Mouse (Mus musculus) left cerebral cortex, adult 18-20 months (tissue): ENCODE measurements at regions not wholly inside any gene's neighbourhood (a gene's known extent, or its start where the extent isn't known, plus 50 kb on each side); places are given as distances from the start of the nearest gene placed in this dataset.

Experiments
- DNase-seq, 2 experiments: peaks; one replicate each; pipeline ENCODE4 v3.0.0; 2021 to 2022; ENCODE audit warnings: low spot score in 2 of 2, mixed read lengths in 1 of 2

- no peak for DNase-seq
Observed at GRCm38 (mm10) chr1:41065130-41065529, 259.7 kb downstream of the Tmem182 start.

GRCm38 (mm10) chr1:41104869-41105268 is 299.5 kb downstream of the Tmem182 start:
- DNase-seq = no peak

- DNase-seq = no peak
Observed at GRCm38 (mm10) chr1:41121636-41122175, 316.3 kb downstream of the Tmem182 start.

- DNase-seq = no peak
Observed at GRCm38 (mm10) chr1:41131410-41131809, 326.0 kb downstream of the Tmem182 start.

- DNase-seq = no peak
Observed at GRCm38 (mm10) chr1:41133143-41133542, 327.7 kb downstream of the Tmem182 start.

GRCm38 (mm10) chr1:41133946-41134345 is 328.5 kb downstream of the Tmem182 start:
- DNase-seq = no peak

- no peak for DNase-seq
Observed at GRCm38 (mm10) chr1:41139725-41140124, 334.3 kb downstream of the Tmem182 start.

GRCm38 (mm10) chr1:41140542-41140941 is 335.1 kb downstream of the Tmem182 start:
- no peak for DNase-seq

- no peak for DNase-seq
Observed at GRCm38 (mm10) chr1:41141992-41142391, 336.6 kb downstream of the Tmem182 start.

GRCm38 (mm10) chr1:41152516-41152915 is 347.1 kb downstream of the Tmem182 start:
- DNase-seq = peak; percentile 9 to 14

GRCm38 (mm10) chr1:41153174-41153999 is 348.0 kb downstream of the Tmem182 start:
- no peak for DNase-seq

- DNase-seq = no peak
Observed at GRCm38 (mm10) chr1:41154198-41154597, 348.8 kb downstream of the Tmem182 start.

GRCm38 (mm10) chr1:41156946-41157345 is 351.5 kb downstream of the Tmem182 start:
- DNase-seq = no peak

GRCm38 (mm10) chr1:41157651-41158513 is 352.5 kb downstream of the Tmem182 start:
- peak; percentile 15 to 20 for DNase-seq

- DNase-seq = no peak
Observed at GRCm38 (mm10) chr1:41165878-41166786, 360.7 kb downstream of the Tmem182 start.

GRCm38 (mm10) chr1:41166787-41167420 is 361.5 kb downstream of the Tmem182 start:
- no peak for DNase-seq

GRCm38 (mm10) chr1:41186991-41187390 is 381.6 kb downstream of the Tmem182 start:
- DNase-seq = no peak

- no peak for DNase-seq
Observed at GRCm38 (mm10) chr1:41212876-41213275, 407.5 kb downstream of the Tmem182 start.

- DNase-seq = no peak
Observed at GRCm38 (mm10) chr1:41225851-41226250, 420.4 kb downstream of the Tmem182 start.

GRCm38 (mm10) chr1:41235335-41235734 is 429.9 kb downstream of the Tmem182 start:
- no peak for DNase-seq
